Mouse (Mus musculus) limb, embryonic 10.5 days (tissue): Measurements from ENCODE around the gene Spag6. TPM values are rescaled to one million over a fixed set of nuclear protein-coding genes. Genes with fewer than 3 reads are reported as not detected.

Experiments
- DNase-seq: peaks from one replicate; pipeline ENCODE4 v3.0.0-alpha.2; 2017; ENCODE audit warnings: low spot score
- H3K27ac ChIP-seq: fragments of 300-500 bp; sonication (generic); 2 replicates; pipeline ENCODE4 v1.5.1; 2016; ENCODE audit warnings: mild to moderate bottlenecking
- H3K27me3 ChIP-seq: fragments of 300-500 bp; sonication (generic); 2 replicates; pipeline ENCODE4 v1.6.1; 2016; ENCODE audit warnings: low read depth, mild to moderate bottlenecking; ENCODE audit not compliant: poor library complexity, severe bottlenecking
- H3K36me3 ChIP-seq: fragments of 300-500 bp; sonication (generic); 2 replicates; pipeline ENCODE4 v1.6.1; 2016; ENCODE audit warnings: mild to moderate bottlenecking, moderate library complexity
- H3K4me1 ChIP-seq: fragments of 300-500 bp; sonication (generic); 2 replicates; pipeline ENCODE4 v1.6.1; 2016
- H3K4me3 ChIP-seq: fragments of 300-500 bp; sonication (generic); 2 replicates; pipeline ENCODE4 v1.5.1; 2016; ENCODE audit warnings: mild to moderate bottlenecking, moderate library complexity
- H3K9me3 ChIP-seq: fragments of 300-500 bp; sonication (generic); replicated peaks from 2 replicates; pipeline ENCODE4 v1.6.1; 2016; ENCODE audit warnings: mild to moderate bottlenecking
- WGBS: fragments of 180-500 bp; shearing (Covaris S2); methylation state at CpG from one replicate; pipeline ENCODE4 v1.1.7; 2016; 5-methylcytosine and 5-hydroxymethylcytosine counted together
- polyA plus RNA-seq: library from polyadenylated mRNA; unstranded; fragments of >200 nt; fragmentation: Nextera tagmentation; extraction: Ambion mirVana; gene quantifications from 2 replicates; pipeline ENCODE4 v1.2.1, GENCODE M21; 2016

Gene Spag6
- polyA plus RNA-seq, result not detected in 2 replicates

- H3K36me3 ChIP-seq, result no peaks in the 10 kb centered on the region
- peaks cover 93% of the 10 kb centered on the region for H3K27me3 ChIP-seq
- no peaks in the 10 kb centered on the region for H3K9me3 ChIP-seq
- DNase-seq, result peak; percentile 87
- peaks cover 30% of the 10 kb centered on the region for H3K4me1 ChIP-seq
- WGBS, result under 1% methylated on average over 61 of the region's 61 CpGs
- H3K4me3 ChIP-seq, result peak within 1 kb of the TSS; percentile 70
- H3K27ac ChIP-seq, result peak within 1 kb of the TSS; percentile 89
These were observed at the start of gene Spag6 for GRCm38 (mm10) chr2:18693871-18694610. Gene Spag6 (plus strand): TSS chr2:18694032.

GRCm38 (mm10) chr2:18648563-18648962 lies 45.3 kb upstream of the Spag6 start:
- Histone ChIP-seq H3K27ac (no peak overlapping the region), H3K27me3 (0 out of 2 replicates have a peak, but pooled peaks cover 17% of the 10 kb centered on the region), H3K9me3 (no peaks in the 10 kb centered on the region), H3K36me3 (no peaks in the 10 kb centered on the region), H3K4me1 (no peaks in the 10 kb centered on the region), H3K4me3 (no peak overlapping the region)
- WGBS, result 89% methylated on average over 4 of the region's 4 CpGs
- peak; percentile 5 for DNase-seq

- Histone ChIP-seq H3K4me1 (no peaks in the 10 kb centered on the region), H3K36me3 (no peaks in the 10 kb centered on the region), H3K9me3 (no peaks in the 10 kb centered on the region), H3K27me3 (no peaks in the 10 kb centered on the region), H3K27ac (no peak overlapping the region), H3K4me3 (no peak overlapping the region)
- no peak for DNase-seq
- WGBS, result 65% methylated on average over 5 of the region's 5 CpGs
These were observed 39.0 kb upstream of the Spag6 start for GRCm38 (mm10) chr2:18654821-18655220.

- 94% methylated on average over 3 of the region's 3 CpGs for WGBS
- no peak for DNase-seq
- no peaks in the 10 kb centered on the region for H3K9me3 ChIP-seq
These were observed 29.8 kb upstream of the Spag6 start for GRCm38 (mm10) chr2:18664003-18664402.

GRCm38 (mm10) chr2:18671041-18671440 lies 22.8 kb upstream of the Spag6 start:
- Histone ChIP-seq H3K9me3 (no peaks in the 10 kb centered on the region), H3K4me1 (peaks cover 25% of the 10 kb centered on the region), H3K27me3 (peaks cover 48% of the 10 kb centered on the region), H3K27ac (no peak overlapping the region), H3K36me3 (no peaks in the 10 kb centered on the region), H3K4me3 (no peak overlapping the region)
- DNase-seq, result no peak
- 7% methylated on average over 6 of the region's 6 CpGs for WGBS

More at GRCm38 (mm10) chr2:18664003-18664402, 29.8 kb upstream of the Spag6 start:
- H3K4me3 ChIP-seq, result no peak overlapping the region
- H3K4me1 ChIP-seq, result no peaks in the 10 kb centered on the region
- no peak overlapping the region for H3K27ac ChIP-seq
- peaks cover 7% of the 10 kb centered on the region for H3K27me3 ChIP-seq
- no peaks in the 10 kb centered on the region for H3K36me3 ChIP-seq

- H3K27me3 ChIP-seq, result peaks cover 46% of the 10 kb centered on the region
- peak; percentile 93 for DNase-seq
- WGBS, result under 1% methylated on average over 91 of the region's 91 CpGs
- peak within 1 kb of the TSS; percentile 74 for H3K4me3 ChIP-seq
- H3K4me1 ChIP-seq, result peaks cover 26% of the 10 kb centered on the region
- no peaks in the 10 kb centered on the region for H3K36me3 ChIP-seq
- no peaks in the 10 kb centered on the region for H3K9me3 ChIP-seq
- peak within 1 kb of the TSS; percentile 98 for H3K27ac ChIP-seq
These were observed 21.6 kb upstream of the Spag6 start, which contains the start of gene Commd3 for GRCm38 (mm10) chr2:18672133-18672765. Gene Commd3 (plus strand): TSS chr2:18672384.

- Histone ChIP-seq H3K4me1 (peaks cover 26% of the 10 kb centered on the region), H3K27me3 (peaks cover 41% of the 10 kb centered on the region), H3K4me3 (peak overlapping the region; percentile 74), H3K27ac (peak overlapping the region; percentile 98), H3K36me3 (no peaks in the 10 kb centered on the region), H3K9me3 (no peaks in the 10 kb centered on the region)
- DNase-seq, result no peak
- WGBS, result 0% methylated on average over 11 of the region's 11 CpGs
These were observed 21.1 kb upstream of the Spag6 start for GRCm38 (mm10) chr2:18672766-18673164.

- Histone ChIP-seq H3K9me3 (no peaks in the 10 kb centered on the region), H3K36me3 (no peaks in the 10 kb centered on the region), H3K27ac (no peak overlapping the region), H3K4me3 (no peak overlapping the region; the same call in 1 of the 2 replicates), H3K4me1 (peaks cover 33% of the 10 kb centered on the region), H3K27me3 (peaks cover 49% of the 10 kb centered on the region)
- WGBS, result 11% methylated on average over 4 of the region's 4 CpGs
- no peak for DNase-seq
These were observed 20.1 kb upstream of the Spag6 start for GRCm38 (mm10) chr2:18673766-18674165.

GRCm38 (mm10) chr2:18674193-18674902 lies 19.5 kb upstream of the Spag6 start:
- Histone ChIP-seq H3K4me3 (no peak overlapping the region), H3K36me3 (no peaks in the 10 kb centered on the region), H3K9me3 (no peaks in the 10 kb centered on the region), H3K27ac (no peak overlapping the region), H3K4me1 (peaks cover 33% of the 10 kb centered on the region), H3K27me3 (peaks cover 53% of the 10 kb centered on the region)
- DNase-seq, result no peak
- 16% methylated on average over 4 of the region's 4 CpGs for WGBS

- Histone ChIP-seq H3K4me3 (peak overlapping the region; percentile 82), H3K27me3 (peaks cover 54% of the 10 kb centered on the region), H3K27ac (peak overlapping the region; percentile 98), H3K9me3 (no peaks in the 10 kb centered on the region), H3K4me1 (peaks cover 44% of the 10 kb centered on the region), H3K36me3 (no peaks in the 10 kb centered on the region)
- 2% methylated on average over 42 of the region's 42 CpGs for WGBS
- peak; percentile 51 for DNase-seq
These were observed 18.0 kb upstream of the Spag6 start for GRCm38 (mm10) chr2:18675681-18676456.

GRCm38 (mm10) chr2:18676457-18676935 lies 17.3 kb upstream of the Spag6 start:
- WGBS, result 0% methylated on average over 37 of the region's 64 CpGs
- Histone ChIP-seq H3K27ac (peak overlapping the region; percentile 98), H3K27me3 (peaks cover 58% of the 10 kb centered on the region), H3K9me3 (no peaks in the 10 kb centered on the region), H3K36me3 (no peaks in the 10 kb centered on the region), H3K4me1 (peaks cover 50% of the 10 kb centered on the region), H3K4me3 (peak overlapping the region; percentile 82)
- peak; percentile 98 for DNase-seq

GRCm38 (mm10) chr2:18676936-18677491 lies 16.8 kb upstream of the Spag6 start, which contains the start of gene Bmi1:
Gene Bmi1 (plus strand): TSS chr2:18677018.
- H3K27ac ChIP-seq, result peak within 1 kb of the TSS; percentile 98

More at GRCm38 (mm10) chr2:18676936-18677491, 16.8 kb upstream of the Spag6 start, which contains the start of gene Bmi1:
- WGBS, result under 1% methylated on average over 71 of the region's 77 CpGs
- Histone ChIP-seq H3K27me3 (peaks cover 63% of the 10 kb centered on the region), H3K4me1 (peaks cover 47% of the 10 kb centered on the region), H3K9me3 (no peaks in the 10 kb centered on the region), H3K4me3 (peak within 1 kb of the TSS; percentile 82), H3K36me3 (peaks cover 2% of the 10 kb centered on the region; the same call in 1 of the 2 replicates)
- peak; percentile 78 for DNase-seq
